Mouse (Mus musculus) T-cell, adult 66 days (primary cell): ENCODE measurements around the gene Specc1. TPM values are rescaled to one million over a fixed set of nuclear protein-coding genes. Genes with fewer than 3 reads are reported as not detected.

Experiments
- total RNA-seq, 2 experiments: library from RNA; stranded (reverse); gene quantifications; 3 replicates in 1 of 2; 4 replicates in 1 of 2; pipeline ENCODE4 v1.2.4; 2023

The Specc1 gene
- 1 to 10 TPM; 1.5 to 1.8 TPM for total RNA-seq

GRCm38 (mm10) chr11:61956572-61957295 lies at the start of gene Specc1:
Gene Specc1, plus strand, starts transcription at chr11:61956763.

GRCm38 (mm10) chr11:61930098-61930517 lies 26.5 kb upstream of the Specc1 start, which contains the start of gene Akap10:
Gene Akap10, minus strand, starts transcription at chr11:61930252.

GRCm38 (mm10) chr11:62248401-62249244 lies 292.1 kb downstream of the Specc1 start, which contains the start of gene Adora2b:
Gene Adora2b, plus strand, starts transcription at chr11:62248984.

Other genes starting within 250 kb of the Specc1 start
- not detected for gene Slc5a10, start 235.9 kb upstream of the Specc1 start, total RNA-seq
- 10 to 100 TPM; 34.6 to 41.4 TPM for gene Prpsap2, start 194.7 kb upstream of the Specc1 start, total RNA-seq
- gene Ulk2, start 101.7 kb upstream of the Specc1 start, total RNA-seq = 10 to 100 TPM; 31.0 to 32.1 TPM
- 10 to 100 TPM; 50.8 to 56.8 TPM for gene Akap10, start 26.5 kb upstream of the Specc1 start, total RNA-seq